Mouse (Mus musculus) limb, embryonic 11.5 days (tissue): ENCODE measurements around the gene Trim9. TPM values are rescaled to one million over a fixed set of nuclear protein-coding genes. Genes with fewer than 3 reads are reported as not detected.

Experiments
- ATAC-seq: fragments of 200-750 bp; cut with Nextera tagmentation; 2 replicates; pipeline ENCODE4 v1.8.0; 2017; ENCODE audit warnings: low read depth; ENCODE audit not compliant: insufficient number of reproducible peaks, low FRiP score, low TSS enrichment
- DNase-seq: peaks from one replicate; pipeline ENCODE4 v3.0.0-alpha.2; 2015; ENCODE audit warnings: low spot score
- H3K27ac ChIP-seq: fragments of 300-500 bp; sonication (generic); replicated peaks from 2 replicates; pipeline ENCODE4 v1.5.1; 2014; ENCODE audit warnings: low read depth, mild to moderate bottlenecking, low read length
- H3K27me3 ChIP-seq: fragments of 300-500 bp; sonication (generic); 2 replicates; pipeline ENCODE4 v1.6.1; 2014; ENCODE audit warnings: mild to moderate bottlenecking, low read length, mixed read lengths; ENCODE audit not compliant: control insufficient read depth, insufficient read depth
- H3K36me3 ChIP-seq: fragments of 300-500 bp; sonication (generic); 2 replicates; pipeline ENCODE4 v1.6.1; 2014; ENCODE audit warnings: mild to moderate bottlenecking, low read length, moderate library complexity, mixed read lengths; ENCODE audit not compliant: control insufficient read depth, insufficient read depth
- H3K4me1 ChIP-seq: fragments of 300-500 bp; sonication (generic); 2 replicates; pipeline ENCODE4 v1.6.1; 2014; ENCODE audit warnings: low read length, mixed read lengths; ENCODE audit not compliant: control insufficient read depth, insufficient read depth
- H3K4me2 ChIP-seq: fragments of 300-500 bp; sonication (generic); 2 replicates; pipeline ENCODE4 v1.6.1; 2014; ENCODE audit warnings: low read depth, mild to moderate bottlenecking, moderate library complexity; ENCODE audit not compliant: severe bottlenecking
- H3K4me3 ChIP-seq: fragments of 300-500 bp; sonication (generic); 2 replicates; pipeline ENCODE4 v1.5.1; 2014; ENCODE audit warnings: low read depth, low read length
- H3K9ac ChIP-seq: fragments of 300-500 bp; sonication (generic); 2 replicates; pipeline ENCODE4 v1.6.1; 2014; ENCODE audit warnings: mild to moderate bottlenecking, low read length
- H3K9me3 ChIP-seq: fragments of 300-500 bp; sonication (generic); 2 replicates; pipeline ENCODE4 v1.6.1; 2016; ENCODE audit warnings: low read length; ENCODE audit not compliant: control insufficient read depth
- WGBS: fragments of 180-500 bp; shearing (Covaris S2); extraction: QIAGEN DNeasy Blood & Tissue Kit; methylation state at CpG from one replicate; pipeline ENCODE4 v1.1.7; 2014; 5-methylcytosine and 5-hydroxymethylcytosine counted together
- polyA plus RNA-seq: library from polyadenylated mRNA; unstranded; fragments of >200 nt; fragmentation: Nextera tagmentation; extraction: Ambion mirVana; gene quantifications from 2 replicates; pipeline ENCODE4 v1.2.1, GENCODE M21; 2014

Trim9 gene
- polyA plus RNA-seq, 1 experiment from 2014 or later, result 0.40 TPM

- Histone ChIP-seq H3K27ac (no peak overlapping the region), H3K36me3 (no peaks in the 10 kb centered on the region), H3K9ac (no peak overlapping the region), H3K27me3 (no peaks in the 10 kb centered on the region), H3K9me3 (no peaks in the 10 kb centered on the region), H3K4me3 (no peak overlapping the region), H3K4me1 (no peaks in the 10 kb centered on the region), H3K4me2 (no peak overlapping the region)
- ATAC-seq (no peak), DNase-seq (no peak)
- WGBS, result 86% methylated on average over 8 of the region's 8 CpGs
Observed at GRCm38 (mm10) chr12:70204433-70204832, 143.0 kb downstream of the Trim9 start.

- Histone ChIP-seq H3K36me3 (no peaks in the 10 kb centered on the region), H3K9me3 (no peaks in the 10 kb centered on the region), H3K9ac (no peak overlapping the region), H3K27ac (no peak overlapping the region), H3K4me3 (no peak overlapping the region), H3K27me3 (no peaks in the 10 kb centered on the region), H3K4me2 (no peak overlapping the region), H3K4me1 (no peaks in the 10 kb centered on the region)
- no peak for DNase-seq
- WGBS, result 69% methylated on average over 5 of the region's 5 CpGs
- ATAC-seq, result no peak
Observed at GRCm38 (mm10) chr12:70201926-70202529, 145.4 kb downstream of the Trim9 start.

GRCm38 (mm10) chr12:70196341-70196740, 151.1 kb downstream of the Trim9 start:
- Histone ChIP-seq H3K27ac (no peak overlapping the region), H3K36me3 (no peaks in the 10 kb centered on the region), H3K27me3 (no peaks in the 10 kb centered on the region), H3K9ac (no peak overlapping the region), H3K9me3 (no peaks in the 10 kb centered on the region), H3K4me2 (no peak overlapping the region), H3K4me3 (no peak overlapping the region), H3K4me1 (peaks cover 9% of the 10 kb centered on the region; the same call in 1 of the 2 replicates)
- WGBS, result 90% methylated on average over 5 of the region's 5 CpGs
- DNase-seq, result no peak
- ATAC-seq, result no peak

GRCm38 (mm10) chr12:70195426-70195825, 152.0 kb downstream of the Trim9 start:
- ATAC-seq (no peak), DNase-seq (no peak)
- WGBS, result 95% methylated on average over 6 of the region's 6 CpGs
- no peaks in the 10 kb centered on the region for H3K27me3 ChIP-seq
- no peak overlapping the region for H3K9ac ChIP-seq
- no peak overlapping the region for H3K4me2 ChIP-seq
- H3K4me3 ChIP-seq, result no peak overlapping the region
- no peaks in the 10 kb centered on the region for H3K9me3 ChIP-seq
- H3K36me3 ChIP-seq, result no peaks in the 10 kb centered on the region
- H3K4me1 ChIP-seq, result peaks cover 9% of the 10 kb centered on the region; the same call in 1 of the 2 replicates
- no peak overlapping the region for H3K27ac ChIP-seq

Other genes starting within 250 kb of the Trim9 start
- 10.1 and 11.7 TPM in 2 replicates for gene Nin, start 233.9 kb downstream of the Trim9 start, polyA plus RNA-seq
- gene Abhd12b, start 193.5 kb downstream of the Trim9 start, polyA plus RNA-seq, result 0.15 TPM in 1 of 2 replicates, not detected in the other
- 7.8 and 8.3 TPM in 2 replicates for gene Pygl, start 116.1 kb downstream of the Trim9 start, polyA plus RNA-seq
- gene Tmx1, start 105.5 kb upstream of the Trim9 start, polyA plus RNA-seq, result 84.9 and 93.8 TPM in 2 replicates